Mouse (Mus musculus) embryonic facial prominence, embryonic 11.5 days (tissue): ENCODE results near the gene Cyb561d1. TPM values are rescaled to one million over a fixed set of nuclear protein-coding genes. Genes with fewer than 3 reads are reported as not detected.

Experiments
- ATAC-seq: fragments of 200-750 bp; cut with Nextera tagmentation; replicated peaks from 2 replicates; pipeline ENCODE4 v1.8.0; 2017; ENCODE audit warnings: low read depth; ENCODE audit not compliant: insufficient number of reproducible peaks, low FRiP score, low TSS enrichment
- DNase-seq: peaks from one replicate; pipeline ENCODE4 v3.0.0-alpha.2; 2015; ENCODE audit warnings: low spot score
- H3K27ac ChIP-seq: fragments of 300-500 bp; sonication (generic); replicated peaks from 2 replicates; pipeline ENCODE4 v1.5.1; 2014; ENCODE audit warnings: mild to moderate bottlenecking, low read depth, low read length, control low read depth
- H3K27me3 ChIP-seq: fragments of 300-500 bp; sonication (generic); 2 replicates; pipeline ENCODE4 v1.6.1; 2014; ENCODE audit warnings: mild to moderate bottlenecking, low read length, moderate library complexity, mixed read lengths; ENCODE audit not compliant: control insufficient read depth, insufficient read depth
- H3K36me3 ChIP-seq: fragments of 300-500 bp; sonication (generic); replicated peaks from 2 replicates; pipeline ENCODE4 v1.6.1; 2014; ENCODE audit warnings: low read depth, mild to moderate bottlenecking, low read length, moderate library complexity, mixed read lengths; ENCODE audit not compliant: control insufficient read depth, insufficient read depth
- H3K4me1 ChIP-seq: fragments of 300-500 bp; sonication (generic); 2 replicates; pipeline ENCODE4 v1.6.1; 2014; ENCODE audit warnings: low read length, mixed read lengths; ENCODE audit not compliant: control insufficient read depth, insufficient read depth
- H3K4me2 ChIP-seq: fragments of 300-500 bp; sonication (generic); 2 replicates; pipeline ENCODE4 v1.6.1; 2014; ENCODE audit warnings: low read depth, mild to moderate bottlenecking, control low read depth, low read length, moderate library complexity
- H3K4me3 ChIP-seq: fragments of 300-500 bp; sonication (generic); 2 replicates; pipeline ENCODE4 v1.5.1; 2014; ENCODE audit warnings: low read depth, low read length, control low read depth
- H3K9ac ChIP-seq: fragments of 300-500 bp; sonication (generic); replicated peaks from 2 replicates; pipeline ENCODE4 v1.6.1; 2014; ENCODE audit warnings: mild to moderate bottlenecking, control low read depth, low read length
- H3K9me3 ChIP-seq: fragments of 300-500 bp; sonication (generic); replicated peaks from 2 replicates; pipeline ENCODE4 v1.6.1; 2016; ENCODE audit warnings: mild to moderate bottlenecking, low read length, inconsistent platforms, mixed read lengths; ENCODE audit not compliant: control insufficient read depth
- WGBS: fragments of 180-500 bp; shearing (Covaris S2); extraction: QIAGEN DNeasy Blood & Tissue Kit; methylation state at CpG from one replicate; pipeline ENCODE4 v1.1.7; 2014; 5-methylcytosine and 5-hydroxymethylcytosine counted together
- polyA plus RNA-seq: library from polyadenylated mRNA; unstranded; fragments of >200 nt; fragmentation: Nextera tagmentation; extraction: Ambion mirVana; gene quantifications from 2 replicates; pipeline ENCODE4 v1.2.1, GENCODE M21; 2014

The Cyb561d1 gene
- polyA plus RNA-seq, 1 experiment from 2014 or later = 1.6 TPM

DNA sequence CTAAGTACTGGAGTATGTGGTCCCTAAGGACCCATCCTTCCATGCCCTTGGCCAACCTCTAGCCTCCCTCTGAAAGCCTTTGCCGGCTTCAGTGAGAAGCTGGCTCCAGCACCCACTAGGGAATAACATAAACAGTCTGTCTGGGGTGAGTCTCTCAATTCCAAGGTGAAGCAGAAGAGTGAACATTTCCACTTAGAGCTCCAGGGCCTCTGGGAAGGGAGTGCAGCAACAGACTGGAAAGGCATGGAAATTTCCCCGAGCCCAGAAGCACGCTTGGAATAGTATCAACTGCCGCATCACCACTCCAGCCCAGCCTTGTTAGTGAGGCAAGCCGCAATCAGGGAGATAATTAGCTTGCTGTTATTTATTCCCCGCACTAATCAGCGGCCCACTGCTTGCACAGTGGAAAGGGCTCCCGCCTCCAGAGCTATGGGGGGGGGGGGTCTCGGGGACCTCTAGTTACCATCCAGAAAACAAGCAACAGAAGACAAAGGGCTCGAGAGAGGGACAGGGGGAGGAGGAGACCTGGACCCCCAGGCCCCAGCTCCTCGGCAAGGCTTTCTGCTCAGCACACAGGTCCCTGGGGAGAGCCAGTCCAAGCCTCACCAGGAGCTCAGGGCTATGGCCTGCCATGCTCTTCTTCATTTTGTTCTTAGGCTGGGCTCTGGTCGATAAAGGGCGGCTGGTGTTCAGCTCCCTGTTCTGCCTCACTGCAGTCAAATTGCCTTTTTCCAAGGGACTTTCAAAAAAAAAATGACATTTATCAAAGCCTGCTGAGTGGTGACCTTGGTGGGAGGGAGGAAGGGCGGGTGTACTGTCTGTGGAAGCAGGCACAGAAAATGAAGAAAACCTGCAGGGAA, 26.1 kb downstream of the Cyb561d1 start:
- Histone ChIP-seq H3K36me3 (no peaks in the 10 kb centered on the region), H3K4me1 (no peaks in the 10 kb centered on the region), H3K4me2 (no peak overlapping the region), H3K9me3 (no peaks in the 10 kb centered on the region), H3K9ac (peak overlapping the region; percentile 22; the same call in 1 of the 2 replicates), H3K27ac (0 out of 2 replicates have a peak overlapping the region, but pooled peaks have one; percentile 16), H3K27me3 (no peaks in the 10 kb centered on the region), H3K4me3 (no peak overlapping the region)
- ATAC-seq (peak; percentile 73), DNase-seq (peak; percentile 47)
- 23% methylated on average over 14 of the region's 14 CpGs for WGBS

DNA sequence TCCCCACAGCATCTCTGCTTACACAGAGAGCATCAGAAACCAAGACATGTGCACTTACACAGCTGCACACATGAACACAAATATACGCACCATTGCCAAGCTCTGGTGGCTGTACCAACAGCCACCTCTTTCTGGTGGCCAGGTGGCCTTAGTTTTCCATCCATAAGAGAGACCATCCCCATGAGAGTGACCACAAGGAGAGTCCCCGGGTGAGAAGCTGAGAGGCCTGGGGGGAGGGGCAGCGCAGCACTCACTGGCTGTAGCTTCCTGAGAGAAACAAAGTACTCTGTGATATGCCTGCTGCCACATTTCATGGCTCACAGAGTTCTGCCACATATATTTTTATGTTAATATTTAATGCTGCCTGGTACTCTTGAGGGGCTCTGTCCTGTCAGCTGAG, 31.8 kb downstream of the Cyb561d1 start:
- DNase-seq = no peak
- peaks cover 16% of the 10 kb centered on the region for H3K4me1 ChIP-seq

GRCm38 (mm10) chr3:108167499-108167898, 33.5 kb downstream of the Cyb561d1 start:
- H3K27ac ChIP-seq = peak overlapping the region; percentile 29; the same call in 1 of the 2 replicates
- 0 out of 2 replicates have a peak overlapping the region, but pooled peaks have one; percentile 8 for H3K9ac ChIP-seq
- ATAC-seq (no peak), DNase-seq (no peak)
- WGBS = 35% methylated on average over 14 of the region's 14 CpGs
- no peaks in the 10 kb centered on the region for H3K9me3 ChIP-seq
- peaks cover 16% of the 10 kb centered on the region for H3K4me1 ChIP-seq
- no peaks in the 10 kb centered on the region for H3K27me3 ChIP-seq
- no peak overlapping the region for H3K4me3 ChIP-seq
- no peak overlapping the region for H3K4me2 ChIP-seq
- H3K36me3 ChIP-seq = no peaks in the 10 kb centered on the region

More for the DNA sequence above, 31.8 kb downstream of the Cyb561d1 start:
- Histone ChIP-seq H3K9me3 (no peaks in the 10 kb centered on the region), H3K27ac (no peak overlapping the region), H3K4me2 (no peak overlapping the region), H3K9ac (0 out of 2 replicates have a peak overlapping the region, but pooled peaks have one; percentile 5), H3K4me3 (no peak overlapping the region), H3K36me3 (no peaks in the 10 kb centered on the region), H3K27me3 (no peaks in the 10 kb centered on the region)
- 36% methylated on average over 3 of the region's 3 CpGs for WGBS
- ATAC-seq = no peak

DNA sequence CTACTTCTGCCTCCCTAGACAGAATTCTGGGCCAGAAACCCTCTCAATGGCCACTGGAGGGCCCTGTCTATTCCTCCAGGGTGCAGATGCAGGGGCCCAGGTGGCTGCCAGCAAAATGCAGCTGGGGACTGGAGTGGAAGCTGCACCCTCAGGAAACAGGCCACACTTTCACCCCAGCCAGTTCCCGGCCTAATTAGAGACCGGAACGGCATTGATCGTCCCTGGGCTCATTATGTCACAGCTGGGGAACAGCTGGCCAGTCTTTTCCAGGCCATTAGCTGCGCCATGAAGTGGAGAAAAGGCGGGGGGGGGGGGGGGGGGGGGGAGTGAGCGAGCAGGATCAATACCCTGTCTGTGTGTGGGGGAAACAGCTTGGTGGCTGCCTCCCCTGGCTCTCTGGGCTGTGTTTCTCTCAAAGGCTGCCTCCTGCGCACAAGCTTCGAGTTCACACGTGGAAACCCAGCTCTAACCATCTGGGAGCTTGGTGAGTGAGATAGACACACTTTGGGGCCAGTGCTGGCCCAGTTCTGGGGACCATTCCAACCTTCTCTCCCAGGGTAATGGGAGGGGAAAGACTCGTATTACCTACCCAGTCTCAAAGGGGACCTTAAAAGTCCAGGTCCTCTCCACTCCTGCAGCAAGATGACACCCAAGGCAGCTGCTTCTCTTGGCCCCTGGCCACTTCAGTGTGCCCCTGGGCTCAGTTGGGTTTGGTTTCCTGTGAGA, 34.4 kb downstream of the Cyb561d1 start:
- WGBS = 6% methylated on average over 9 of the region's 11 CpGs
- H3K27ac ChIP-seq = 0 out of 2 replicates have a peak overlapping the region, but pooled peaks have one; percentile 56
- no peaks in the 10 kb centered on the region for H3K27me3 ChIP-seq
- DNase-seq (peak; percentile 79), ATAC-seq (peak; percentile 54)
- H3K36me3 ChIP-seq = no peaks in the 10 kb centered on the region
- H3K4me1 ChIP-seq = peaks cover 16% of the 10 kb centered on the region
- H3K4me3 ChIP-seq = no peak overlapping the region
- H3K9me3 ChIP-seq = no peaks in the 10 kb centered on the region
- H3K9ac ChIP-seq = no peak overlapping the region; the same call in 1 of the 2 replicates
- no peak overlapping the region for H3K4me2 ChIP-seq

DNA sequence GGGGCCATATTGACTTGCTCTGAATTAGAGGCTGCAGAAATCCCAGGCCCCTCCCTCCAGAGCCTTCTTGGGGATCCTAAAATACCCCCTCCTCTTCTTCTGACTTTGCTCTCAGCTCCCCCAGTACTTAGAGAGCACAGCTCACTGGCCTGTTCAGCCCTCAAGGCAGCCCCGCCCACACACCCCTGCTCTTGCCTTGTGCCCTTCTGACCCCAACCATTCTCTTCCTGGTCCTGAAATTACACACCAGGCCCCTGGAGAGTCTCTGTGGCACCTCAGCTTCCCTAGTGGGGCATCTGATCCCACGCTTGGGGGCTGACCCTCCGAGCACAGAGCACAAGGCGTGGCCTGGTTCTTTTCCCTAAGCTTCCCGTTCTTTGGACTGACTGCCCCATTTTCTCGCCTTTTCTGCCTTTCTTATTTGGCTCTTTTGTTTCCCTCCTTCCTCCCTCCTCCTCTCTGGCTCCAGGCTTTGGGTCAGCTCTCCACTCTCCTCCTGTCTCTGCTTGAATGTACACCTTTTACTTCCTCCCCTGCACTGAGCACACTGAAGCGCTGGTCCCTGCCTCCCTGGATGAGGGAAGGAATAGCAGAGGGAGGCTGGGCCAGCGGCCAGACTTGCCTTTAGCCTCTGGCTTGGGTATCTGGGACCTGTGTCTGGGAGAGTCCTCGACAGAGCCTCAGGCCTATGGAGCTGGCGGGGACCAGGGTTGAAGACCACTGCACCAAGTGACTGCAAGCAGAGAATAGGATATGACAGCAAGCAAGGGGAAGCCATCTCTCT, 35.3 kb downstream of the Cyb561d1 start:
- H3K9me3 ChIP-seq = no peaks in the 10 kb centered on the region
- no peaks in the 10 kb centered on the region for H3K27me3 ChIP-seq
- WGBS = 15% methylated on average over 10 of the region's 10 CpGs
- H3K4me3 ChIP-seq = no peak overlapping the region
- H3K4me2 ChIP-seq = peak overlapping the region; percentile 23; the same call in 1 of the 2 replicates
- H3K4me1 ChIP-seq = peaks cover 16% of the 10 kb centered on the region
- H3K9ac ChIP-seq = peak overlapping the region; percentile 13
- peak; percentile 33 for DNase-seq
- H3K27ac ChIP-seq = peak overlapping the region; percentile 65
- peak; percentile 26; the same call in 1 of the 2 replicates for ATAC-seq
- no peaks in the 10 kb centered on the region for H3K36me3 ChIP-seq

DNA sequence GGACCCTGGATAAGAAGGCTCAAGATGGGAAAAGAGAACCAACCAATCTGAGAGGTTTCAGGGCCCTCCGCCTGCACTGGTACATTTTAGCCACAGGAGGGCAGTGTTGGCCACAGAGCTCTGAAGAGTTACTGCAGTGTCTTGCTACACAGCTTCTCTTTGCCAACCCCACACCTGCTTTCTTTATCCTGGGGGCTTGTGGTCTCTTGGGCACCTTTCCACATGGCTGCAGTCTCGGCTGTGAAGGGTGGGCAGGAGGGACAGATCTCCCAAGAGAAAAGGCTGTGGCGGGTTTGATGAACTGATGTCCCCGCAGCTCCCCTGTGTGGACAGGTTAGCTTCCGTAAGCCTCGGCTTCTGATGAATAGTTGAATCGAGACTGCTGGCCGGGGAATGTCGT, 36.2 kb downstream of the Cyb561d1 start:
- Histone ChIP-seq H3K27ac (no peak overlapping the region), H3K4me1 (peaks cover 16% of the 10 kb centered on the region), H3K9me3 (no peaks in the 10 kb centered on the region), H3K4me3 (0 out of 2 replicates have a peak overlapping the region, but pooled peaks have one; percentile 8), H3K4me2 (peak overlapping the region; percentile 23), H3K36me3 (no peaks in the 10 kb centered on the region), H3K27me3 (no peaks in the 10 kb centered on the region), H3K9ac (no peak overlapping the region)
- WGBS = 16% methylated on average over 9 of the region's 9 CpGs
- peak; percentile 34 for ATAC-seq
- peak; percentile 92 for DNase-seq

GRCm38 (mm10) chr3:108164091-108164490, 36.9 kb downstream of the Cyb561d1 start:
- Histone ChIP-seq H3K27ac (no peak overlapping the region), H3K9me3 (no peaks in the 10 kb centered on the region), H3K4me3 (no peak overlapping the region), H3K4me1 (peaks cover 16% of the 10 kb centered on the region), H3K36me3 (no peaks in the 10 kb centered on the region), H3K27me3 (no peaks in the 10 kb centered on the region), H3K9ac (no peak overlapping the region), H3K4me2 (no peak overlapping the region)
- no peak for DNase-seq
- 68% methylated on average over 5 of the region's 5 CpGs for WGBS
- ATAC-seq = no peak
